Mouse (Mus musculus) heart, embryonic 12.5 days (tissue): ENCODE measurements around the gene D17Wsu92e. TPM values are rescaled to one million over a fixed set of nuclear protein-coding genes. Genes with fewer than 3 reads are reported as not detected.

ENCODE experiments used
- ATAC-seq: fragments of 200-750 bp; cut with Nextera tagmentation; 2 replicates; pipeline ENCODE4 v1.8.0; 2017; ENCODE audit warnings: moderate TSS enrichment, moderate library complexity; ENCODE audit not compliant: insufficient number of reproducible peaks, low FRiP score
- H3K27ac ChIP-seq: fragments of 300-500 bp; sonication (generic); 2 replicates; pipeline ENCODE4 v1.5.1; 2016; ENCODE audit warnings: mild to moderate bottlenecking, moderate library complexity; ENCODE audit not compliant: poor library complexity, severe bottlenecking
- H3K27me3 ChIP-seq: fragments of 300-500 bp; sonication (generic); replicated peaks from 2 replicates; pipeline ENCODE4 v1.6.1; 2016; ENCODE audit warnings: mild to moderate bottlenecking, moderate library complexity
- H3K36me3 ChIP-seq: fragments of 300-500 bp; sonication (generic); 2 replicates; pipeline ENCODE4 v1.6.1; 2016; ENCODE audit warnings: mild to moderate bottlenecking, moderate library complexity
- H3K4me1 ChIP-seq: fragments of 300-500 bp; sonication (generic); replicated peaks from 2 replicates; pipeline ENCODE4 v1.6.1; 2016; ENCODE audit warnings: mild to moderate bottlenecking
- H3K4me2 ChIP-seq: fragments of 300-500 bp; sonication (generic); 2 replicates; pipeline ENCODE4 v1.6.1; 2016; ENCODE audit warnings: mild to moderate bottlenecking, moderate library complexity
- H3K4me3 ChIP-seq: fragments of 300-500 bp; sonication (generic); 2 replicates; pipeline ENCODE4 v1.5.1; 2016; ENCODE audit warnings: mild to moderate bottlenecking
- H3K9ac ChIP-seq: fragments of 300-500 bp; sonication (generic); 2 replicates; pipeline ENCODE4 v1.6.1; 2016; ENCODE audit warnings: mild to moderate bottlenecking, moderate library complexity
- H3K9me3 ChIP-seq: fragments of 300-500 bp; sonication (generic); replicated peaks from 2 replicates; pipeline ENCODE4 v1.6.1; 2016; ENCODE audit warnings: mild to moderate bottlenecking, moderate library complexity
- WGBS: fragments of 180-500 bp; shearing (Covaris S2); methylation state at CpG from one replicate; pipeline ENCODE4 v1.1.7; 2016; 5-methylcytosine and 5-hydroxymethylcytosine counted together
- polyA plus RNA-seq: library from polyadenylated mRNA; unstranded; fragments of >200 nt; fragmentation: Nextera tagmentation; extraction: Ambion mirVana; gene quantifications from 2 replicates; pipeline ENCODE4 v1.2.1, GENCODE M21; 2016

D17Wsu92e gene
- polyA plus RNA-seq, result 14.8 and 15.1 TPM in 2 replicates

DNA sequence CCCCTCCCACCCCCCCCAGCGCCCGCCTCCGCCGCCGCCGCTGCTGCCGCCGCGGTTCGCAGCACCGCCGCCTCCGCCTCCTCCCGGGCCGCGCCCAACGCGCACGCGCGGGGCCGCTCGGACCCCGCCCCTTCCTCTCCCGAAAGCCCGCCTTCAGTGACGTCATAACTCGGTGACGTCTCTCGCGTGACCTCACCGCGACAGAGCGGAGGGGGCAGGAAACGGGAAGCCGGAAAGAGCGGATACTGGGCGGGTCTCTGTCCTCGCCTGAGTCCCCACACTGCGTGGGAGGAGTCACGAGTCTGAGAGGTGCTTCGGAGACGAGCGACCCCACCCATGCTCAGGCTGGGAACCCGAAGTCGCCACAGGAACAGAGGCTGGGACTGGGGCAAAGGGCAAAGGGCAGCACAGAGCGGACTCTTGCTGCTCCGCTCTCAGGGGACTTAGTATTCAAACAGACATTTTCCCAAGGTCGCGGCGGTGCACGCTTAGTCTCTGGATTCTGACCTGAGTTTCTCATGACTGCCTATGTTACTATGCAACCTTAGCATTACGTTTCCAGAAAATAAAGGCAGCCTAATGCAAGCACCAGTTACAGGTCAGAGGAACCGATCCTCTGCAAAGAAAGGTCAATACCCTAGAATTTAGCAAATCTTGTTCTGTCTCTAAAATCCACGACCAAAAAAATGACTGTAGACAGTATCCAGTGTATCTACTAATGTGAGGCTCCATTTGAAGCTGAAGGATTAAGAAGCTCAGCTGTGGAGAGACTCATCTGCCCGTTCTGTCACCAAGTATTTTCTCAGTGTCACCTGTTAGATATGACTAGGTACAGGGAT is at the start of gene D17Wsu92e:
D17Wsu92e (minus strand) TSS at position 81 of the 839 bp plus-strand sequence.
- Histone ChIP-seq H3K4me1 (peaks cover 28% of the 10 kb centered on the region), H3K4me2 (peak within 1 kb of the TSS; percentile 97), H3K27ac (peak within 1 kb of the TSS; percentile 85), H3K4me3 (peak within 1 kb of the TSS; percentile 84), H3K36me3 (no peaks in the 10 kb centered on the region), H3K9ac (peak within 1 kb of the TSS; percentile 94), H3K27me3 (no peaks in the 10 kb centered on the region), H3K9me3 (no peaks in the 10 kb centered on the region)
- whole genome bisulfite sequencing, result 2% methylated on average over 42 of the region's 56 CpGs
- peak; percentile 96 for ATAC-seq

DNA sequence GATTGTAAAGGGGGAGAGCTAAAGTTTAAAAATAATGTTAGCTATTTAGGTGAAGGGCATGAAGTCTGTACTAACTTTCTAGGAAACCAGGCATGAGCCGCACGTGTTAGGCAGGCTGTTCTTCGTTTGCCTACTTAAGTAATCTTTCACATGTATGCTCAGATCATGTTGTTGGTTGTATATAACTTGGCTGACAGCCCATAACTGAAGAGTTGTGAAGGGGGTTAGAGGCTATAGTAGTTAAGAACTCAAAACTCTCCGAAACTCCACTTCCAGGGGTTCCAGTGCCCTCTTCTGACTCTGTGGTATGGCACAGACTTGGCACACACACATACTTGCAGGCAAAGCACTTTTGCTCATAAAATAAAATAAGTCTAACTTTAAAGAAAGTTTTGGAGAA is 46.3 kb upstream of the D17Wsu92e start:
- ATAC-seq, result no peak
- WGBS, result 86% methylated on average over 4 of the region's 4 CpGs
- no peak overlapping the region for H3K4me3 ChIP-seq
- H3K36me3 ChIP-seq, result peaks cover 4% of the 10 kb centered on the region; the same call in 1 of the 2 replicates
- H3K4me1 ChIP-seq, result peaks cover 11% of the 10 kb centered on the region; the same call in 1 of the 2 replicates
- H3K9me3 ChIP-seq, result no peaks in the 10 kb centered on the region
- no peak overlapping the region for H3K4me2 ChIP-seq
- H3K9ac ChIP-seq, result no peak overlapping the region
- H3K27ac ChIP-seq, result no peak overlapping the region
- no peaks in the 10 kb centered on the region for H3K27me3 ChIP-seq

DNA sequence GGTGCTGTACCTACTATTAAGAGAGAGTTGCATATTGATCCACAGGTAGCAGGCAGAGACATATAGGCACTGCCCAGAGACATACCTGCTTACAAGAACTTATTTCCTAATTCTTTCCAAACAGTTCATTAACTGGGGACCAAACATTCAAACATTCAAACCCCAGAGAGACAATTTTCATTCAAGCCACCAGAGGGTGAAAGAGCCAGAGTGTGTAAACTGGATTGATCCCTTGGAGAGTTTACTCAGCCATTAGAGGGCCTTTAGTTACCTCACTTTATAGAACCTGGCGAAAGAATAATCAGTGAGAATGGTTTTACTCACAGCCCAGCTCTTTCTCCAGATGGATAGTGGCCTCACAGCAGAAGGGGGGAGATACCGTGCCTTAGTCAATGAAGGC is 45.0 kb upstream of the D17Wsu92e start:
- peaks cover 18% of the 10 kb centered on the region for H3K4me1 ChIP-seq
- 82% methylated on average over 2 of the region's 2 CpGs for WGBS
- no peak for ATAC-seq
- H3K9me3 ChIP-seq, result no peaks in the 10 kb centered on the region
- no peak overlapping the region for H3K4me3 ChIP-seq
- H3K27ac ChIP-seq, result no peak overlapping the region
- no peak overlapping the region for H3K4me2 ChIP-seq
- H3K36me3 ChIP-seq, result peaks cover 4% of the 10 kb centered on the region; the same call in 1 of the 2 replicates
- no peaks in the 10 kb centered on the region for H3K27me3 ChIP-seq
- no peak overlapping the region for H3K9ac ChIP-seq

DNA sequence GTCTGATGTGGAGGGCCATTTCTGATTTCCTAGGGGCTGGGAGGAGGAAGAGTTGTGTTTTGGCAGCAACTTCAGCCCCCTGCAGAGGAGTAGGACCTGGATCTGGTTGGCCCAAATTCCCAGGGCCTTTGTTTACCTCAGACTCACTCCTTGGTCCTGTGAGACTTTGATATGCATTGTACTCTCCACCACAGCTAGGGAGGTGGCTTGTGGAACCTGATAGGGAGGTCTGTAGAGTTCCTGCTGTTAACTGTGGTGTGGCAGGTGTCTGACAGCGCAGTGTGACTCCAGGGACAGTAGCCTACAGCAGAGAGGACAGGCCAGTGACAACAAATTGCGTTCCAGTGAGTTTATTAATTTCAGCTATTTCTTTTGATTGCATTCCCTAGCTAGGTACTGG is 38.7 kb upstream of the D17Wsu92e start:
- H3K9ac ChIP-seq, result no peak overlapping the region
- H3K27ac ChIP-seq, result no peak overlapping the region
- no peaks in the 10 kb centered on the region for H3K27me3 ChIP-seq
- 0 out of 2 replicates have a peak overlapping the region, but pooled peaks have one; percentile 88 for H3K4me2 ChIP-seq
- WGBS, result 49% methylated on average over 2 of the region's 2 CpGs
- no peak overlapping the region for H3K4me3 ChIP-seq
- ATAC-seq, result no peak
- H3K4me1 ChIP-seq, result peaks cover 38% of the 10 kb centered on the region
- H3K36me3 ChIP-seq, result peaks cover 5% of the 10 kb centered on the region; the same call in 1 of the 2 replicates
- no peaks in the 10 kb centered on the region for H3K9me3 ChIP-seq

DNA sequence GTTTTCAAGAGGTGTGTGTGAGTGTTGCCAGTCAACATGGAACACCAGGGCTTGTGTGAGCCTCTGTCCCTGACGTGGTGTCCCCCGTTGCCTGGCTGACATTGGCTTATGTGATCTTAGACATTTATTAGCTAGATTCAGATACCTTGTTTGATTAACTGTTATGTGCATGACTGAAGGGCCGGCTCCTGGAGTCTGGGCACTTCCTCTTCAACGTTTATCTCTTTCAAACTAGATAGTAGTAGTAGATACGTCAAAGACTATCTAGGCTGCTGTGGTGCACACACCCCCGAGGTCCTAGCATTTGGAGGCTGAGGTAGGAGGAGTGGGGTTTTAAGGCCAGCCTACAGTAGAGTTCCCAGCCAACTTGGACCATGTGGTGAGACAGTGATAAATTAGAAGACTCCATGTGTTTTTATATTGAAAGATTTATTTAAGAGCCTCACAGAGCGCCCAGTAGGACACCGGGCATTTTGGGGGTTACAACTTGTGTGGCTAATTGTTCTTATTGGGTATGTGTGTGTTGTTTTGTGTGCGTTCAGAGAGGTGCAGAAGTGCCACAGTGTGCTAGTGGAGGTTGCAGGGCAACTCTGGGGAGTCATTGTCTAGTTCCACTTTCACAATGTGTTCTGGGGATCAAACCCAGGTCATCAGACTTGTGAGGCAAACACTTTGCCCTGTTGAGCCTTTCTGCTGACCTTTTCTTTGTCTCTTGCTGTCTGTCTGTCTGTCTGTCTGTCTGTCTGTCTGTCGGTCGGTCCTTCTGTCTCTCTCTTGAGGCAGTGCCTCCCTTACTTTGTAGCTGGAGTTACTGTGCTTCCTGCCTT is 37.4 kb upstream of the D17Wsu92e start:
- Histone ChIP-seq H3K36me3 (peaks cover 16% of the 10 kb centered on the region), H3K4me3 (peak overlapping the region; percentile 71), H3K9me3 (no peaks in the 10 kb centered on the region), H3K27ac (0 out of 2 replicates have a peak overlapping the region, but pooled peaks have one; percentile 68), H3K9ac (peak overlapping the region; percentile 87), H3K27me3 (no peaks in the 10 kb centered on the region), H3K4me1 (peaks cover 38% of the 10 kb centered on the region), H3K4me2 (peak overlapping the region; percentile 88)
- no peak for ATAC-seq
- WGBS, result 35% methylated on average over 11 of the region's 11 CpGs

DNA sequence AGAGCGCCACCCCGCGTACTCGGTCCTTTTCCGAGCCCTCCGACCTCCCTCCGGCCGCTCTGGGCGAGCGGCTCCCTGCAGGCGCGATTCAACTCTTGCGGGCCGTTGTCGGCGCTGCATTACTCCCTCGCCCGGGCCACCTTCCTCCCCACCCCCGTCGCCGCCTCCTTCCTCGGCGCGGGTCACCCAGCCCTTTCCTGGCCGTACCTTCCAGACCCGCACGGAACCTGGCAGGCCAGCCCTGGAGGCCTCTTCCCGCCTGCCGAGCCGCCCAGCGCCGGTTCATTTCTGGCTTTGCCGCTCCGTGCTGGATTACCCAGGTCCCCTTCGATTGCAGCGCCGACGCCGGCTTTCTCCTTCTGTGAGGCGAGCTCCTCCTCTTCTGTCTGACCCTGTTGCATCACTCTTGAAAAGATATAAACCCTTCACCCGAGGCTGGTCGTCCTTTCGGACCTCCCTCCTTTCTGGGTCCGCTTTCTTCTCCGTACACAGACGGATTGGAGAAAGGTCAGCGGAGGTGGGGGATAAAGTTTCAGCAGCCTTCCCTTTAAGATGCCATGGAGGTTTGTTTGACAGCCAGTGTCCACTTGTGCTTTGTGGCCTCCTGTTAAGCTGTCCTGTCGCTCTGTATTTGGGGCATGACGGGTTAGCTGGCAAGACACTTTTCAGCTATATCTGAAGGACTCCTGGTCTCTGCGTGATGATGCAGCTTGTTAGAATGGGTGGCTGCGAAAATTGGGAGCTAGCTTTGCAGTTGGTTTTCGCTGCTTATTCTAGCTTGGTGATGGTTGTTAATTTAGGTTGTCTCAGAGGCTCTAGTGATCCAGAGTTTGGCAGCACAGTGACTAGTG is 36.6 kb upstream of the D17Wsu92e start:
- Histone ChIP-seq H3K4me1 (peaks cover 38% of the 10 kb centered on the region), H3K9me3 (no peaks in the 10 kb centered on the region), H3K27ac (peak overlapping the region; percentile 68), H3K9ac (peak overlapping the region; percentile 87), H3K27me3 (no peaks in the 10 kb centered on the region), H3K36me3 (peaks cover 24% of the 10 kb centered on the region), H3K4me2 (peak overlapping the region; percentile 88), H3K4me3 (peak overlapping the region; percentile 71)
- peak; percentile 68 for ATAC-seq
- WGBS, result 2% methylated on average over 52 of the region's 52 CpGs

DNA sequence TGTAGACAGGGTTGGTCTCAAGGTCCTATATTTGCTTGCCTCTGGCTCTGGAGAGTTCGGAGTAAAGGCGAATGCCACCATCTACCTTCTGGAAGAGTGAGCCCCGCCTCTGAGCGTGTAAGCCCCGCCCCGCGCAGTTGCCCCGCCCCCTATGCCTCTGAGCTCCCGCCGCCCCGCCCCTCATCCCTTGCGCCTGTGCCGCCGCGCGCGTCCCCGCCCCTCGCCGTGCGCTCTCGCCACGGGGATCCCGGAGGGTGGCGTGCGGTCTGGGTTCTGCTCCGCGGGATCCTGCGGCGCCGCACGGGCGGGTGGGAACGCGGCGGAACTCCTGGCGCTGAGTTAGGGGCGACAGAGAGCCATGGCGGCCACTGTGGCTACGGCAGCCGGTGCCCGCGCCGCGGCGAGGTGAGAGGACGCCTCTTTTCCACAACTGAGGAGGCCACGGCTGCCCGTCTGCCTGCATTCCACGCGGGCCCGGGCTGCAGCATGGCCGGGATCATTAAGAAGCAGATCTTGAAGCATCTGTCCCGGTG is 35.9 kb upstream of the D17Wsu92e start, which contains the start of gene Uhrf1bp1:
Uhrf1bp1 (plus strand) TSS at position 177 of the 533 bp plus-strand sequence.
- no peaks in the 10 kb centered on the region for H3K27me3 ChIP-seq
- WGBS, result under 1% methylated on average over 54 of the region's 54 CpGs
- peak; percentile 89 for ATAC-seq

DNA sequence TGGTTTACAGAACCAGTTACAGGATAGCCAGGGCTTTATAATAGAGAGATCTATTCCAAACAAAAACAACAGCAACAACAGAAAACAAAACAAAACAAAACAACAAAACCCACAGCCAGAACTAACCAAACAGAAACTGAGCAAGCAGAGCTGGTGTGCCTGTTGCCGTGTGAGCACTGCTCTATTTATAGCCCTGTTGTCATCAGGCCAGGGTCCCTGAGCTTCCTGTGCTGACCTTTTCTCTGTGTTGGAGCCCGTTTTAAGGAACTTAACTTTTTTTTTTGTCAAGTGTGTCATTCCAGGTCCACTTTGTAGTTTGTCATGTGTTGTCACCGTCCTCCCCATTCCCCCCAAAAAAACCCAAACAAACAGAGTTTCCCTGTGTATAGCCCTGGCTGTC is 30.6 kb upstream of the D17Wsu92e start:
- ATAC-seq, result no peak
- Histone ChIP-seq H3K36me3 (peaks cover 69% of the 10 kb centered on the region), H3K27ac (peak overlapping the region; percentile 49), H3K9ac (peak overlapping the region; percentile 37; the same call in 1 of the 2 replicates), H3K4me2 (no peak overlapping the region), H3K4me1 (peaks cover 9% of the 10 kb centered on the region), H3K9me3 (no peaks in the 10 kb centered on the region), H3K4me3 (no peak overlapping the region), H3K27me3 (no peaks in the 10 kb centered on the region)
- WGBS, result 32% methylated on average over 3 of the region's 3 CpGs

More for the DNA sequence above, 35.9 kb upstream of the D17Wsu92e start, which contains the start of gene Uhrf1bp1:
- peak within 1 kb of the TSS; percentile 87 for H3K9ac ChIP-seq
- H3K4me3 ChIP-seq, result peak within 1 kb of the TSS; percentile 71
- peak within 1 kb of the TSS; percentile 68 for H3K27ac ChIP-seq
- H3K4me2 ChIP-seq, result peak within 1 kb of the TSS; percentile 88
- H3K36me3 ChIP-seq, result peaks cover 29% of the 10 kb centered on the region
- H3K4me1 ChIP-seq, result peaks cover 38% of the 10 kb centered on the region
- H3K9me3 ChIP-seq, result no peaks in the 10 kb centered on the region

DNA sequence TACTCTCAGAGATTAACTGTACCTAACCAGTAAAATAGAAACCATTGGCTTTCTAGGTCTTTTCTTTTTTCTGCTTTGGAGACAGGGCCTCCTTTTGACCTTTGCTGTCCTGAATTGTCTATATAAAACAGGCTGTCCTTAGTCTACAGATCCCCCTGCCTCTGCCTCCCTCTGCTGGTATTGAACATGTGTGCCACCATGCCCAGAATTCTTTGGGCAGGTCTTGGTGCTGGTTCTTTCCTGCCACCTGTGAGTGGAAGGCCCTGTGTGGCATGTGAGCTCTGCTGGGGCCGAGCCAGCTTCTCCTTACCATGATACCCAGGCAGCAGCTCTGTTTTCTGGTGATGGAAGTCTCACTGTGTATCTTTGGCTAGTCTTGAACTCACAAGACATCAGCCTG is 27.9 kb upstream of the D17Wsu92e start:
- WGBS, result 86% methylated on average over 1 of the region's 1 CpGs

More for the DNA sequence above, 27.9 kb upstream of the D17Wsu92e start:
- no peak overlapping the region for H3K9ac ChIP-seq
- H3K9me3 ChIP-seq, result no peaks in the 10 kb centered on the region
- no peak overlapping the region for H3K4me3 ChIP-seq
- peaks cover 81% of the 10 kb centered on the region for H3K36me3 ChIP-seq
- ATAC-seq, result no peak
- H3K27ac ChIP-seq, result no peak overlapping the region
- H3K27me3 ChIP-seq, result no peaks in the 10 kb centered on the region
- H3K4me2 ChIP-seq, result no peak overlapping the region
- peaks cover 7% of the 10 kb centered on the region for H3K4me1 ChIP-seq
